Mouse (Mus musculus): ENCODE measurements around the gene Asic5. TPM values are rescaled to one million over a fixed set of nuclear protein-coding genes. Genes with fewer than 3 reads are reported as not detected.

The Asic5 gene
- total and polyA plus RNA-seq, 2 experiments from 2014 or later: not detected

DNA sequence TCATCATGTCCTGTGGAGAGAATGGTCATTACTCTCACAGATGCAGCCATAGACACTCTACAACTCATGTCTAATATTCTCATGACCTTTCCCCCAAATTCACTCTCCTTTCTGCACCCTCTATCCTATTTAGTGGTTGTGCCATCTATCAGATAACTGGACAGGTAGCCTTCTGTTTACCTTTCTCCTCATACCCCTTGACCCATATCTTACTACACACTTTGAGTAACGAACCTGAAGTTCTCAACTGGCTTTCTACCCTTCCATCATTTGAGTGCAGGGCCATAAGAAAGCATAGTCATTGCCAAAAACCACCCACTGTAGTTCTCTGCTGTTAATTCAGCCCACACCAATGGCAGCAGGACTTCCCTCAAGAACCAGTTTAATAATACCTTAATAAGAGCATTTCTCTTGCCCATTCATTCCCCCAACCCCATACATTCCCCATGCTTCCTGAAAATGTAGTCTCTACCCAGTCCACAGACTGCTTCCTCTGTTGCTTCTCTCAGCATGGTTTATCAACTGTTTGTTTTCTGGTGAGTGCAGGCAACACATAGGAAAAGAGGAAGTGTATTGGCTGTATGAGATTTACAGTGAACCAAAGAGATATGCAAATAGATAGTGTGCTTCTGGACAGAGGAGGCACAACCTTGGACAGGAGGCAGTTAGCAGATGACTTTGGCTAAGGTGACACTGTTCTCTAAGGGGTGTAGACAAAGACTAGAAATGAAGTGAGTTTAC lies 48.1 kb downstream of the Asic5 start:
- ATAC-seq (ENCODE audit: insufficient read depth, low read depth): no peak; the same call in 1 of the 2 replicates
- Histone ChIP-seq H3K4me3 (ENCODE audit: low read depth, low read length) (no peak overlapping the region), H3K27ac (ENCODE audit: low read depth) (no peak overlapping the region), H3K9me3 (replicated peaks; ENCODE audit: control insufficient read depth, low read length) (no peaks in the 10 kb centered on the region), H3K9ac (replicated peaks; ENCODE audit: low read depth, low read length) (no peak overlapping the region), H3K4me2 (ENCODE audit: low read depth, low read length) (no peak overlapping the region), H3K4me1 (ENCODE audit: control insufficient read depth, insufficient read depth) (no peaks in the 10 kb centered on the region), H3K36me3 (replicated peaks; ENCODE audit: control insufficient read depth, insufficient read depth, low read length) (0 out of 2 replicates have a peak, but pooled peaks cover 3% of the 10 kb centered on the region), H3K27me3 (ENCODE audit: control insufficient read depth, insufficient read depth, low read length) (no peaks in the 10 kb centered on the region)
- DNase-seq (ENCODE audit: low spot score): no peak
- TF ChIP-seq EP300 (IDR thresholded peaks at IDR 0.05; ENCODE audit: low read depth): no peak
- 39% methylated on average over 1 of the region's 1 CpGs for WGBS

DNA sequence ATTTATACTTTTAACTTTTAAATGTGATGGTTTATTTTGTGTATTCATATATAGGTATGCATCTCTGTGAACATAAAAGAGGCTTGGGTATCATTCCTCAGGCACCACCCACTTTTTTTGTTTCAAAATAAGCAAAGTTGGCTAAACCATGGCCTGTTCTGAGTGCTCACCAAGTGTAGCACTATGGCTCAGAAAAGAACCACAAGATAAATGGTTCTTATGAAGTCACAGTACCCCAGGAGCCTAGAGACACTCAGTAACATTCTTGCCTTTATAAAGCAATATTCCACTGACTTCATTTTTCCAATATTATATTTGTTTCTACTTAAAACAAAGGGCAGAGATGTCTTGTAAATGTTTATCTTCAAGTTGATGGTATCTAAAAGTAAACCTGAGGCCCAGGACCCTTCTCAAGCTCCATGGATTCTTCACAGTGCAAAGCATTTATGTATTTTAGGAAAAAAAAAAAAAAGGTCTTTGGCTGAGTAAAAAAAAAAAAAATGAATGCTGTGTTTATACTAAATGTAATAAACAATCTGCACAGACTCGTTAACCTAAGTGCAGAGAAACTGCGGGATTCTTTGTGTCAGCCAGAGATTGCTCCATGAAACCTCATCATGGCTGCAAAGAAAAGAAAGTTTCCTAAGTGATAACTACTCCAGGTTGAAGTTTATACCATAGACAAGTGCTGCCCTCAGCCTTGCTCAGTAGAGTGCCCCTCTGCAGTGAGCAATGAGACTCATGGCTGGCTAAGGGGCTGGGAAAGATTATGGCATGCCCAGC lies 54.4 kb downstream of the Asic5 start:
- H3K4me3 ChIP-seq (ENCODE audit: low read depth, low read length): no peak overlapping the region
- no peak for DNase-seq (ENCODE audit: low spot score)
- H3K27ac ChIP-seq (ENCODE audit: low read depth): no peak overlapping the region
- no peaks in the 10 kb centered on the region for H3K9me3 ChIP-seq (replicated peaks; ENCODE audit: control insufficient read depth, low read length)
- no peak overlapping the region for H3K4me2 ChIP-seq (ENCODE audit: low read depth, low read length)
- peaks cover 19% of the 10 kb centered on the region; the same call in 1 of the 2 replicates for H3K36me3 ChIP-seq (replicated peaks; ENCODE audit: control insufficient read depth, insufficient read depth, low read length)
- ATAC-seq (ENCODE audit: insufficient read depth, low read depth): no peak
- no peak overlapping the region for H3K9ac ChIP-seq (replicated peaks; ENCODE audit: low read depth, low read length)
- no peaks in the 10 kb centered on the region for H3K4me1 ChIP-seq (ENCODE audit: control insufficient read depth, insufficient read depth)
- TF ChIP-seq CTCF (IDR thresholded peaks at IDR 0.05; ENCODE audit: low read depth) (no peak), EP300 (IDR thresholded peaks at IDR 0.05; ENCODE audit: low read depth) (no peak)
- H3K27me3 ChIP-seq (ENCODE audit: control insufficient read depth, insufficient read depth, low read length): no peaks in the 10 kb centered on the region
- WGBS: 76% methylated on average over 2 of the region's 2 CpGs

DNA sequence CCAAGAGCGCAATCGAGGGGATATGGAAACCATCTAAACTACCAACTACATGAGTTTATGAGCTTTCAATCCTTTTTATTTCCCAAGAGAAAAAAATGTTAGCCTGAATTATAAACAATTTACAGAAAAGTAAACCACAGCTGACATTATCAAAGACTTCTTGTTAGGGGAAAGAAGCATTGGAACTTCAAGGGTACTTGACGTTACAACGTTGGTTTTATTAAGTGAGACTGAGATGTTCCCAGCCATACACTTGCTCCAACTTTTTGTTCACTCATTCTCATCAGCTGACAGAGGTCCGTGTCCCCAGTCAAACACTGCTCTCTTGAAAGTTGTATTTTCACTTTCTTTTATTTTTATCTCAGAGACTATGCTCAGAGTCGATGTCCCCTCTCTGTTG lies 61.6 kb downstream of the Asic5 start:
- Histone ChIP-seq H3K4me2 (ENCODE audit: low read depth, low read length) (no peak overlapping the region), H3K27ac (ENCODE audit: low read depth) (no peak overlapping the region), H3K4me1 (ENCODE audit: control insufficient read depth, insufficient read depth) (no peaks in the 10 kb centered on the region), H3K9me3 (replicated peaks; ENCODE audit: control insufficient read depth, low read length) (no peaks in the 10 kb centered on the region), H3K4me3 (ENCODE audit: low read depth, low read length) (no peak overlapping the region), H3K9ac (replicated peaks; ENCODE audit: low read depth, low read length) (no peak overlapping the region), H3K36me3 (replicated peaks; ENCODE audit: control insufficient read depth, insufficient read depth, low read length) (peaks cover 8% of the 10 kb centered on the region; the same call in 1 of the 2 replicates), H3K27me3 (ENCODE audit: control insufficient read depth, insufficient read depth, low read length) (no peaks in the 10 kb centered on the region)
- 85% methylated on average over 6 of the region's 6 CpGs for WGBS
- DNase-seq (ENCODE audit: low spot score): no peak
- no peak for TF ChIP-seq CTCF (IDR thresholded peaks at IDR 0.05; ENCODE audit: low read depth)
- no peak for ATAC-seq (ENCODE audit: insufficient read depth, low read depth)

DNA sequence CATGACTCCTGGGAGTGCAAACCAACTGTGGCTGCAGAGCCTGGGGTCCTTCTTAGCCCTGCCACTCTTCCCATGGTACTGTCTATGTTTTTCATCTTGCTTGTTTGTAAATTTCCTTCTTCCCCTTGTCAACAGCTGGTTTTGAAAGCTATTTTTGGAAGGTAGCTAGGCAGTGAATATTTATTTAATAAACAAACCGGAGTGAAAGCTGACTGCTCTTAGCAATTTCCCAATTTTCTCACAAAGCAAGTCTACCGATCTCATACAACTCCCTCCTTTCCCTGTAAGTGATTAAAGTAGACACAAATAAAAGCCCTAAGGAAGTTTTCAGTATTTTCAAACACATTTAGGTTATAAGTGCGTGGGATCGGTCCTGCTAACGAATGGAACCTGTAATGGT lies 62.8 kb downstream of the Asic5 start:
- Histone ChIP-seq H3K9me3 (replicated peaks; ENCODE audit: control insufficient read depth, low read length) (no peaks in the 10 kb centered on the region), H3K27ac (ENCODE audit: low read depth) (no peak overlapping the region), H3K4me1 (ENCODE audit: control insufficient read depth, insufficient read depth) (no peaks in the 10 kb centered on the region), H3K27me3 (ENCODE audit: control insufficient read depth, insufficient read depth, low read length) (no peaks in the 10 kb centered on the region), H3K4me3 (ENCODE audit: low read depth, low read length) (no peak overlapping the region), H3K36me3 (replicated peaks; ENCODE audit: control insufficient read depth, insufficient read depth, low read length) (peaks cover 5% of the 10 kb centered on the region; the same call in 1 of the 2 replicates), H3K9ac (replicated peaks; ENCODE audit: low read depth, low read length) (no peak overlapping the region), H3K4me2 (ENCODE audit: low read depth, low read length) (no peak overlapping the region)
- 82% methylated on average over 5 of the region's 5 CpGs for WGBS
- no peak for TF ChIP-seq CTCF (IDR thresholded peaks at IDR 0.05; ENCODE audit: low read depth)
- no peak for TF ChIP-seq EP300 (IDR thresholded peaks at IDR 0.05; ENCODE audit: low read depth)
- DNase-seq (ENCODE audit: low spot score): no peak
- ATAC-seq (ENCODE audit: insufficient read depth, low read depth): no peak

DNA sequence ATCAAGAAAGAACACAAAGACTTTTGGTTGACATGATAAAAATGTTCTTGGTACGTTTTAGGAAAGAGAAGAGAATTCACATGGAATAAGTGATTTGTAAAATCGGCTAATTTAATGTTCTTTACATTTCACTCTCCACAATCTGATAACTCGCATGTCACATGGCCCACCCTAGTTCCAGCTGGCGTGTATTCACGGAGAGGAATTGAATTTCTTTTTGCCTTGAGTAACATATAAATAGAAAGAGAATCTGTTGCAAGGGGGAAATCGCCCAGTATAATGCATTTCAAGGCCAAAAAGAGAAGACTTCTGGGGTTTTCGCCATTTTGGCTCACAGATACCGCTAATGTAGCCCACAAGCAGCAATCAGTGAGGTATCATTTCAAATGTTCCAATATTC lies 64.0 kb downstream of the Asic5 start:
- WGBS: 88% methylated on average over 8 of the region's 8 CpGs
- no peak overlapping the region for H3K27ac ChIP-seq (ENCODE audit: low read depth)

More for the DNA sequence above, 64.0 kb downstream of the Asic5 start:
- TF ChIP-seq CTCF (IDR thresholded peaks at IDR 0.05; ENCODE audit: low read depth) (no peak), EP300 (IDR thresholded peaks at IDR 0.05; ENCODE audit: low read depth) (no peak)
- Histone ChIP-seq H3K27me3 (ENCODE audit: control insufficient read depth, insufficient read depth, low read length) (no peaks in the 10 kb centered on the region), H3K4me1 (ENCODE audit: control insufficient read depth, insufficient read depth) (no peaks in the 10 kb centered on the region), H3K9me3 (replicated peaks; ENCODE audit: control insufficient read depth, low read length) (no peaks in the 10 kb centered on the region), H3K4me3 (ENCODE audit: low read depth, low read length) (no peak overlapping the region), H3K9ac (replicated peaks; ENCODE audit: low read depth, low read length) (no peak overlapping the region), H3K36me3 (replicated peaks; ENCODE audit: control insufficient read depth, insufficient read depth, low read length) (peaks cover 10% of the 10 kb centered on the region; the same call in 1 of the 2 replicates), H3K4me2 (ENCODE audit: low read depth, low read length) (no peak overlapping the region)
- DNase-seq (ENCODE audit: low spot score) (no peak), ATAC-seq (ENCODE audit: insufficient read depth, low read depth) (no peak)
